Mouse (Mus musculus): Measurements from ENCODE around the gene Sars2. TPM values are rescaled to one million over a fixed set of nuclear protein-coding genes. Genes with fewer than 3 reads are reported as not detected.
A peak's percentile ranks its signal among the peaks of the same experiment; 100 is the strongest.

Gene Sars2
- total RNA-seq, 2 experiments from 2014 or later: 15.6 to 16.4 TPM

- DNase-seq: no peak
- intact Hi-C loops (cut with DNase I): loop anchor here (5.0 kb wide), 2 partner anchors 122 to 277 kb away; no protein-coding TSS in a partner anchor
Measured at GRCm38 (mm10) chr7:28724613-28725012, 17.2 kb upstream of the Sars2 start.

- DNase-seq: peak; percentile 68 to 82
- intact Hi-C loops (cut with DNase I): loop anchor here (5.0 kb wide), 2 partner anchors 124 to 279 kb away; no protein-coding TSS in a partner anchor
Measured at GRCm38 (mm10) chr7:28726600-28726999, 15.2 kb upstream of the Sars2 start.

- DNase-seq: peak; percentile 22 to 45
- intact Hi-C loops (cut with DNase I): loop anchor here (5.0 kb wide), 2 partner anchors 125 to 280 kb away; no protein-coding TSS in a partner anchor
Measured at GRCm38 (mm10) chr7:28727649-28728340, 14.0 kb upstream of the Sars2 start.

- intact Hi-C loops (cut with DNase I): no loop called here
- DNase-seq: peak; percentile 69 to 71
Measured at GRCm38 (mm10) chr7:28732341-28733142, 9.2 kb upstream of the Sars2 start.

- intact Hi-C loops (cut with DNase I): no loop called here
- DNase-seq: no peak
Measured at GRCm38 (mm10) chr7:28733211-28733610, 8.6 kb upstream of the Sars2 start.

GRCm38 (mm10) chr7:28735701-28736100 is 6.1 kb upstream of the Sars2 start:
- intact Hi-C loops (cut with DNase I): no loop called here
- DNase-seq: no peak

GRCm38 (mm10) chr7:28739829-28740228 is 2.0 kb upstream of the Sars2 start:
- intact Hi-C loops (cut with DNase I): no loop called here

GRCm38 (mm10) chr7:28740949-28741348 is 843 bp upstream of the Sars2 start:
- intact Hi-C loops (cut with DNase I): no loop called here
- peak in 1 of 2 experiments; percentile 19 for DNase-seq

More at GRCm38 (mm10) chr7:28739829-28740228, 2.0 kb upstream of the Sars2 start:
- DNase-seq: no peak

- DNase-seq: no peak
- intact Hi-C loops (cut with DNase I): no loop called here
Measured at GRCm38 (mm10) chr7:28741368-28741708, 454 bp upstream of the Sars2 start.

GRCm38 (mm10) chr7:28749935-28750334 is 8.1 kb downstream of the Sars2 start:
- intact Hi-C loops (cut with DNase I): no loop called here
- DNase-seq: no peak

- intact Hi-C loops (cut with DNase I): no loop called here
- no peak for DNase-seq
Measured at GRCm38 (mm10) chr7:28756079-28756478, 14.3 kb downstream of the Sars2 start, which contains the start of gene Ccer2. TSS of gene Ccer2 (plus strand) at chr7:28756174.

- intact Hi-C loops (cut with DNase I): no loop called here
- no peak for DNase-seq
Measured at GRCm38 (mm10) chr7:28758623-28759022, 16.8 kb downstream of the Sars2 start.

GRCm38 (mm10) chr7:28761907-28762306 is 20.1 kb downstream of the Sars2 start:
- intact Hi-C loops (cut with DNase I): no loop called here
- no peak for DNase-seq

GRCm38 (mm10) chr7:28765211-28765610 is 23.4 kb downstream of the Sars2 start:
- DNase-seq: no peak
- intact Hi-C loops (cut with DNase I): no loop called here

GRCm38 (mm10) chr7:28766173-28766879 is 24.5 kb downstream of the Sars2 start, which contains the start of gene Sirt2:
TSS of gene Sirt2 (plus strand) at chr7:28766735.
- intact Hi-C loops (cut with DNase I): no loop called here
- DNase-seq: peak; percentile 98 to 99

- intact Hi-C loops (cut with DNase I): no loop called here
- DNase-seq: no peak
Measured at GRCm38 (mm10) chr7:28766910-28767309, 25.1 kb downstream of the Sars2 start.

- DNase-seq: no peak
- intact Hi-C loops (cut with DNase I): no loop called here
Measured at GRCm38 (mm10) chr7:28767462-28767965, 25.7 kb downstream of the Sars2 start, which contains the start of gene Nfkbib. TSS of gene Nfkbib (minus strand) at chr7:28767512.

- no peak for DNase-seq
- intact Hi-C loops (cut with DNase I): no loop called here
Measured at GRCm38 (mm10) chr7:28769414-28769958, 27.7 kb downstream of the Sars2 start.

- no peak for DNase-seq
- intact Hi-C loops (cut with DNase I): no loop called here
Measured at GRCm38 (mm10) chr7:28770309-28770708, 28.5 kb downstream of the Sars2 start.

GRCm38 (mm10) chr7:28771867-28772266 is 30.1 kb downstream of the Sars2 start:
- intact Hi-C loops (cut with DNase I): loop anchor here (1.0 kb wide), 1 partner anchor 205 kb away; no protein-coding TSS in a partner anchor
- DNase-seq: peak in 1 of 2 experiments; percentile 38

All from heart, postnatal 10 days (tissue).